Mouse (Mus musculus) stomach, embryonic 14.5 days (tissue): ENCODE results near the gene Astn1. TPM values are rescaled to one million over a fixed set of nuclear protein-coding genes. Genes with fewer than 3 reads are reported as not detected.
A peak's percentile ranks its signal among the peaks of the same experiment; 100 is the strongest.

Source experiments
- ATAC-seq: fragments of 200-750 bp; cut with Nextera tagmentation; 2 replicates; pipeline ENCODE4 v1.8.0; 2017; ENCODE audit warnings: low read depth, moderate TSS enrichment; ENCODE audit not compliant: insufficient number of reproducible peaks, insufficient read depth, low FRiP score
- H3K27ac ChIP-seq: fragments of 300-500 bp; sonication (generic); 2 replicates; pipeline ENCODE4 v1.5.1; 2014; ENCODE audit warnings: mild to moderate bottlenecking, low read length, moderate library complexity, mixed read lengths
- H3K27me3 ChIP-seq: fragments of 300-500 bp; sonication (generic); 2 replicates; pipeline ENCODE4 v1.6.1; 2014; ENCODE audit warnings: low read length, control low read depth, mixed read lengths; ENCODE audit not compliant: control insufficient read depth, insufficient read depth
- H3K36me3 ChIP-seq: fragments of 300-500 bp; sonication (generic); 2 replicates; pipeline ENCODE4 v1.6.1; 2014; ENCODE audit warnings: mild to moderate bottlenecking, control low read depth, low read length, moderate library complexity, mixed read lengths; ENCODE audit not compliant: control insufficient read depth, insufficient read depth
- H3K4me1 ChIP-seq: fragments of 300-500 bp; sonication (generic); 2 replicates; pipeline ENCODE4 v1.6.1; 2014; ENCODE audit warnings: low read length, control low read depth, mixed read lengths; ENCODE audit not compliant: control insufficient read depth, insufficient read depth
- H3K4me2 ChIP-seq: fragments of 300-500 bp; sonication (generic); replicated peaks from 2 replicates; pipeline ENCODE4 v1.6.1; 2014; ENCODE audit warnings: low read depth, low read length, control low read depth
- H3K4me3 ChIP-seq: fragments of 300-500 bp; sonication (generic); 2 replicates; pipeline ENCODE4 v1.5.1; 2014; ENCODE audit warnings: low read depth, low read length, control low read depth
- H3K9ac ChIP-seq: fragments of 300-500 bp; sonication (generic); replicated peaks from 2 replicates; pipeline ENCODE4 v1.6.1; 2014; ENCODE audit warnings: low read depth, mild to moderate bottlenecking, control low read depth, low read length, moderate library complexity, mixed read lengths
- H3K9me3 ChIP-seq: fragments of 300-500 bp; sonication (generic); 2 replicates; pipeline ENCODE4 v1.6.1; 2016; ENCODE audit warnings: low read depth, low read length, control low read depth; ENCODE audit not compliant: control insufficient read depth
- WGBS: fragments of 180-500 bp; shearing (Covaris S2); extraction: QIAGEN DNeasy Blood & Tissue Kit; methylation state at CpG from one replicate; pipeline ENCODE4 v1.1.7; 2014; 5-methylcytosine and 5-hydroxymethylcytosine counted together
- polyA plus RNA-seq: library from polyadenylated mRNA; unstranded; fragments of >200 nt; fragmentation: Nextera tagmentation; extraction: Ambion mirVana; gene quantifications from 2 replicates; pipeline ENCODE4 v1.2.1, GENCODE M21; 2014

Gene Astn1
- polyA plus RNA-seq, 1 experiment from 2014 or later = 4.5 TPM

DNA sequence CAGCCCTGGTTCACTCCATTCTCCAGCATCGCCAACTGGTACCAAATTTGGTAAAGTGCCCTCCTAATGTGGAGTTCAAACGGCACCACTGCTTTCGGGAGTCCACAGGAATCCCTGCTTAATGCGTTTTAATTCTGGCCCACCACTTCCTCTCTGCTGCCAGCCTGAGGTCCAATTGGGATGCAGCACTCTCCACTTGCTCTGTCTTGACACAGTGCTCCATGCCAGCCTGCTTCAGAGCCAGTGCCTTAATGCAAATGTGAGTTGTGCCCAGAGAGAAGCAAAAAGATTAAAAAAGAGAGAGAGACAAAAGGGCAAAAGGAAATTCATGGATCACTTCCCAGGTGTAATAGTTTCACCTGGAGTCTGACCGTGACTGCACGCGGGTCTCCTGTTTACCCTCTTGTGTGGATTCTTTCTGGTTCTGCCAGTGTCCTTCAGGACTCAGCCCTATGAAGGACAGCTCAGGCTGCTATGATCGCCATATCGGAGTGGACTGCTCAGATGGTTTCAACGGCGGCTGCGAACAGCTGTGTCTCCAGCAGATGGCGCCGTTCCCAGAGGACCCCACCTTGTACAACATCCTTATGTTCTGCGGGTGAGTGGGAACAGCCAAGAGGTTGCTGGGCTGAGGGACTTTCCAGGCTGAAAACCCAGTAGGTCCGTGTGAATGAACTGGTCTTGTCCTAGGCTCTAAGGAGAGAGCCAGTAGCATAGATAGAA, 234.8 kb downstream of the Astn1 start:
- Histone ChIP-seq H3K4me1 (no peaks in the 10 kb centered on the region), H3K4me3 (no peak overlapping the region), H3K9ac (no peak overlapping the region), H3K27me3 (no peaks in the 10 kb centered on the region), H3K4me2 (no peak overlapping the region), H3K27ac (no peak overlapping the region), H3K36me3 (no peaks in the 10 kb centered on the region), H3K9me3 (no peaks in the 10 kb centered on the region)
- ATAC-seq = peak; percentile 71
- 38% methylated on average over 16 of the region's 16 CpGs for WGBS

DNA sequence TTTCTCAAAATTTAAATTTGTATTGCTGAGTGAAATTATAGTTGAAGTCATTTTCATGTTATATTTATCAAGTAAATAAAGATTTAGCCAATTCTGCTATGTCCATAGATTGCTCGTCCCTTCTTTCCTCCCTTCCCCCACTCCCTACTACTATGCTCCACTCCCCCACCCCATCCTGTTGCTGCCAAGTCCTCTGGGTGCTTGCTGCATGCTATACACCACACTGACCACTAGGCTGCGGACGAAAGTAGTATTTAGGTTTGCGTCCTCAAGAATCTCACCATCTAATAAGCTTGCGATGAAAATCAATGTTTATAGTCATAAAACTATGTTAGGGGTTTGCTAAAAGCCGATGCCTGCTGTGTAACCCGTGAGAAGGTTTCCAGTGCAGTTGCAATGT, 235.9 kb downstream of the Astn1 start:
- Histone ChIP-seq H3K4me1 (no peaks in the 10 kb centered on the region), H3K4me3 (no peak overlapping the region), H3K9me3 (no peaks in the 10 kb centered on the region), H3K36me3 (no peaks in the 10 kb centered on the region), H3K27me3 (no peaks in the 10 kb centered on the region), H3K4me2 (no peak overlapping the region), H3K9ac (no peak overlapping the region), H3K27ac (no peak overlapping the region)
- 76% methylated on average over 7 of the region's 7 CpGs for WGBS
- no peak for ATAC-seq

DNA sequence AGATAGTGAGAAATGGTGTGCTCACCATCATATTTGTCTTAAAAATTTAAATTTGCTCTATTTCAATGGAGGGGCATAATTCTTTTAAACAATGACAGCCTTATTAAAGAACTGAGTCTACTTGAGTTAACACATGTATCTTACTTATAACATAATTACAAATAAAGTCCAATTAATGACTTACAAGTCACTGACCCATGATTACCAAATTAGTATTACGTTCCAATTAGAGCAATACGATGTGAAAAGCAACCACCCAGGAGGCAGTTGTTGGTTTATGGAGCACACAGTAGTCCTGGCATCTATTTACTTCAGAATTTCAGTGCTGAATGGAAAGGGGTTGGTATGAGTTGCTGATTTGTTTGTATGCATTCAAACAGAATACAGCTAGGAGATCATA, 237.4 kb downstream of the Astn1 start:
- ATAC-seq = no peak
- no peaks in the 10 kb centered on the region for H3K4me1 ChIP-seq
- H3K4me2 ChIP-seq = no peak overlapping the region
- 88% methylated on average over 2 of the region's 2 CpGs for WGBS
- H3K9ac ChIP-seq = no peak overlapping the region
- H3K27me3 ChIP-seq = no peaks in the 10 kb centered on the region
- no peaks in the 10 kb centered on the region for H3K9me3 ChIP-seq
- H3K4me3 ChIP-seq = no peak overlapping the region
- no peak overlapping the region for H3K27ac ChIP-seq
- no peaks in the 10 kb centered on the region for H3K36me3 ChIP-seq

DNA sequence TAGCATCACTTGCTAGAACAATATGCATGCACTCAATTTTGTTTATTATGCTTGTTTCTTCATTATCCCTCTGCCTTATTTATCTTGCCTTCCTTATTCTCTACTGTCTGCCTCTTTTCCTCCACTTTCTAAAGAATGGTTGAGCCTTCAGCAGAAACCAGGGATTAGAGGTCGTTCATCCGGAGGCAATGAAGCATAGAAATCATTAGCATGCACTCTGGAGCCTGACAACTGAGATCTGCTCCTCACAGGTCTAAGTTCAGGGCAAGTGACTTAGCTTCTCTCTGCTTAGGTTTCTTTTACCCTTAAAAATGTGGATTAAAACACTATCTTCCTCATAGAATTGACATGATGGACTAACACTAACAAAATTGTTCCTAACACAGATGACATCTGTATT, 241.0 kb downstream of the Astn1 start:
- H3K4me3 ChIP-seq = no peak overlapping the region
- H3K9me3 ChIP-seq = no peaks in the 10 kb centered on the region
- no peak overlapping the region for H3K27ac ChIP-seq
- H3K9ac ChIP-seq = no peak overlapping the region
- WGBS = 66% methylated on average over 2 of the region's 2 CpGs
- no peaks in the 10 kb centered on the region for H3K4me1 ChIP-seq
- no peak overlapping the region for H3K4me2 ChIP-seq
- H3K36me3 ChIP-seq = no peaks in the 10 kb centered on the region
- H3K27me3 ChIP-seq = no peaks in the 10 kb centered on the region
- ATAC-seq = no peak

DNA sequence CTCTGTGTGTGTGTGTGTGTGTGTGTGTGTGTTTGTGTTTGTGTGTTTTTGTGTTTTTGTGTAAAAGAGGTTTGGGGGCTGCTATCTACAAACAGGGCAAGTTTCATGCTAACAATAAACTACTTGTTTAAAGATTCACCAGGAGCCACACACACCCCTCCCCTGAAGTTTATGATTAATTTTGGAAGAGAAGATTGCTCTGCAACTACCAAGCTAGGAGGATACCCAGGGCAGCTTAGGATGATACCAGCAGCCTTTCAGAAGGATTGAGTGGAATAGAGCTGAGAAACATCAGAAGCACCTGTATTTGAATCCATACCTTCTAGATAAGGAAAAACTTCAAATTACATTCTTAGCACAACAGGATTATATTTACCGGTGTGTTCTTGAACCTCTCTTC, 242.1 kb downstream of the Astn1 start:
- no peak overlapping the region for H3K4me2 ChIP-seq
- no peaks in the 10 kb centered on the region for H3K4me1 ChIP-seq
- H3K9me3 ChIP-seq = no peaks in the 10 kb centered on the region
- no peak overlapping the region for H3K4me3 ChIP-seq
- no peaks in the 10 kb centered on the region for H3K36me3 ChIP-seq
- no peak overlapping the region for H3K27ac ChIP-seq
- H3K9ac ChIP-seq = no peak overlapping the region
- WGBS = 93% methylated on average over 1 of the region's 1 CpGs
- no peaks in the 10 kb centered on the region for H3K27me3 ChIP-seq
- ATAC-seq = no peak

DNA sequence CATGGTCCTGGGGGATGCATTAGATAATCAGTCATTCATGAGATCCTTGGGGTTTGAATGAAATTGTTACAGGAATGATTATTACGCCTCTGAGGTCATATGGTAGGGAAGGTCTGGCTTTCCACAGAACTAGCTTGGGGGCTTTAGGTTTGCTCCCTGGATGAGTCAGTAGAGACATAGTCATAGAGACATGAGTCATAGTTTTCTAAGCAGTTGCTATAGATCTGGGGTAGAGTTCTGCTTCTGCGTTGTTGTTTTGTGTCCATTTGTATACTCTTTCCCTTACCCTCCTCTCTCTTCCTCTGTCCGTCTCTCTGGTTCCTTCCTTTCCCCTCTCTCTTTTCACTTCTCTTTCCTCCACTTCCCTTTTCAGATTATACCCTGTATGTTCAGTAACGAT, 243.5 kb downstream of the Astn1 start:
- no peak overlapping the region for H3K4me2 ChIP-seq
- no peak overlapping the region for H3K4me3 ChIP-seq
- 85% methylated on average over 4 of the region's 4 CpGs for WGBS
- no peak overlapping the region for H3K9ac ChIP-seq
- H3K4me1 ChIP-seq = no peaks in the 10 kb centered on the region
- no peak overlapping the region for H3K27ac ChIP-seq
- no peak for ATAC-seq
- H3K36me3 ChIP-seq = no peaks in the 10 kb centered on the region
- H3K27me3 ChIP-seq = no peaks in the 10 kb centered on the region
- H3K9me3 ChIP-seq = no peaks in the 10 kb centered on the region

DNA sequence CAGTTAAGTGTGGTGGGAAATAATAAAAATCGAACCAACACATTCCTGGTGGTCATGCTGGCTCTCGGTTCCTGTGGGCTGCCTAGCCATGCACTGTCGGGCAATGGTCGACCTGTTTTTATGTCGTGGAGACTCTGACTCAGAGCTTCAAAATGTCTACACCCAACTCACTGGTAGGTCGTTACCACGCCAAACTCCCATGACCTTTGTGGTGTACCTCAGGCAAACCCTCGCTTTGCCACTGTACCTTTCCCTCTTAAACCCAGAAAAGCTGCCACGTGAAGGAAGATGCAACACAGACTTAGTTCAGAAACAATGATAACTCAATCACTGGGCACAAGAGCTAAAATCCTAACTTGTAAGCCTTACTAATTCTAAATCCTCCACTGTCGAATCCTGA, 244.3 kb downstream of the Astn1 start:
- Histone ChIP-seq H3K27ac (no peak overlapping the region), H3K27me3 (no peaks in the 10 kb centered on the region), H3K36me3 (no peaks in the 10 kb centered on the region), H3K4me1 (no peaks in the 10 kb centered on the region), H3K4me3 (no peak overlapping the region), H3K9ac (no peak overlapping the region), H3K4me2 (no peak overlapping the region), H3K9me3 (no peaks in the 10 kb centered on the region)
- 92% methylated on average over 10 of the region's 10 CpGs for WGBS
- no peak for ATAC-seq

DNA sequence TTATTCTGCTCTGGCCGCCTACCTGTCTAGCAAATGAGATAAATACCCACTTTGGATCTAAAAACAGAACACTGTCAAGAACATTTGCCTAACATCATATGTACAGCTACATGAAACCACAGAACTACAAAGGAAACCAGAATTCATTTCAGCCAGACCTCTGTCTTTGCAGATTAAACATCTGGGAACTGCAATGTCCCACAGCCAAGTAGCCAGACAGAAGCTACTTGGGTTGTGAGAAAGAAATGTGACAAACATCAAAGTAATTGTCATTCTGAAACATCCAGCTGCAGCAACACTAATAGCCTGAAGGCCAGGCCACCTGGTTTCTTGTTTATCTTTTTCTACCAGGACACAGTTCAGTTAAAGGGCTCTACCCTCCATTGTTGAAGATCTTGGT, 245.1 kb downstream of the Astn1 start:
- H3K9ac ChIP-seq = no peak overlapping the region
- H3K27me3 ChIP-seq = no peaks in the 10 kb centered on the region
- H3K4me1 ChIP-seq = no peaks in the 10 kb centered on the region
- no peak overlapping the region for H3K4me3 ChIP-seq
- ATAC-seq = no peak
- no peak overlapping the region for H3K4me2 ChIP-seq
- H3K9me3 ChIP-seq = no peaks in the 10 kb centered on the region
- no peak overlapping the region for H3K27ac ChIP-seq
- no peaks in the 10 kb centered on the region for H3K36me3 ChIP-seq
- 64% methylated on average over 1 of the region's 1 CpGs for WGBS

DNA sequence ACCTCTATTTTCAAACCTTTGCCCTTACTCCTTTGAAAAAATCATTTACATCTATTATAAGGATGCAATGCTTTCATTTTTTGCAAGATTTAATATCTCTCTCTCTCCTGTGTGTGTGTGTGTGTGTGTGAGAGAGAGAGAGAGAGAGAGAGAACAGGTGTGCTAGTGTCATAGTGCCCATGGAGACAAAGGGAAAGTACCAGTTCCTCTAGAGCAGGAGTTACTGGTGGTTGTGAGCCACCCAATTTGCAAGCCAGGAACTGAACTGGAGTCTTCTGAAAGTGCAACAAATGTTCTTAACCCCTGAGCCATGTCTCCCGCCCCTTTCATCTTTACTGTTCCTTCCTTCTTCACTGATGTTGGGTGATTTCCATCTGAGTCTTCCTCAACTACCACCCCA, 253.1 kb downstream of the Astn1 start:
- no peaks in the 10 kb centered on the region for H3K27me3 ChIP-seq
- no peaks in the 10 kb centered on the region for H3K4me1 ChIP-seq
- no peak overlapping the region for H3K4me3 ChIP-seq
- ATAC-seq = no peak
- 87% methylated on average over 1 of the region's 1 CpGs for WGBS
- no peaks in the 10 kb centered on the region for H3K9me3 ChIP-seq
- H3K4me2 ChIP-seq = no peak overlapping the region
- H3K36me3 ChIP-seq = no peaks in the 10 kb centered on the region
- H3K9ac ChIP-seq = no peak overlapping the region
- H3K27ac ChIP-seq = no peak overlapping the region
